ENCODE assay signal across 15 mouse cellular contexts in genomic region chr11:121804258-121805027, GRCm38 (mm10). TPM values are rescaled to one million over a fixed set of nuclear protein-coding genes. Genes with fewer than 3 reads are reported as not detected.
DNase-seq lines count a peak whose midpoint lies in the region; ATAC-seq and TF ChIP-seq lines count a peak whose summit lies in the region.
"Had no signal": no experiment of that assay in that cellular context is flagged by ENCODE, and none has a peak within 500 bp of the region (broad histone marks: within the 10 kb centered on the region; RNA-seq: fewer than 3 reads in every experiment).

No protein-coding gene starts in this region.

- no peak overlapping the region for H3K4me2 ChIP-seq in heart, embryonic 11.5 days
- H3K4me2 ChIP-seq in forebrain, embryonic 13.5 days = no peak overlapping the region
- H3K4me2 ChIP-seq: heart, embryonic 15.5 days had no signal

- no peak overlapping the region for H3K4me3 ChIP-seq in heart, embryonic 11.5 days (ENCODE audit: low read depth, low read length)
- H3K4me3 ChIP-seq in bone marrow, adult 2 months (replicated peaks; ENCODE audit: control insufficient read depth, low read depth, low read length) = no peak overlapping the region
- no peak overlapping the region for H3K4me3 ChIP-seq in forebrain, embryonic 13.5 days
- H3K4me3 ChIP-seq in cerebellum, adult 2 months (replicated peaks; ENCODE audit: insufficient read depth, low read depth, low read length) = no peak overlapping the region
- H3K4me3 ChIP-seq: heart, embryonic 15.5 days had no signal

- 80% methylated on average over 5 of the region's 5 CpGs for WGBS in heart, embryonic 11.5 days (ENCODE audit: insufficient replicate concordance)
- 2% methylated on average over 5 of the region's 5 CpGs for WGBS in bone marrow, adult 2 months
- 92% methylated on average over 5 of the region's 5 CpGs for WGBS in forebrain, embryonic 13.5 days
- WGBS in cerebellum, adult 2 months = 94% methylated on average over 5 of the region's 5 CpGs

- no peaks in the 10 kb centered on the region for H3K4me1 ChIP-seq in heart, embryonic 11.5 days (ENCODE audit: control insufficient read depth, insufficient read depth, low read length)
- H3K4me1 ChIP-seq in bone marrow, adult 2 months (ENCODE audit: control insufficient read depth, insufficient read depth, low read length) = peaks cover 15% of the 10 kb centered on the region
- no peaks in the 10 kb centered on the region; the same call in 1 of the 2 replicates for H3K4me1 ChIP-seq in forebrain, embryonic 13.5 days
- H3K4me1 ChIP-seq in cerebellum, adult 2 months (ENCODE audit: control insufficient read depth, insufficient read depth, low read length) = peaks cover 8% of the 10 kb centered on the region

- DNase-seq in heart, adult 9 months (ENCODE audit: low spot score in 2 of 2) = peak; percentile 27 to 32
- DNase-seq in CD4-positive helper T cell, adult 2 months (ENCODE audit: low read depth, low spot score) = peak; percentile 16
- no peak for DNase-seq in gastrocnemius, adult 8-10 months (ENCODE audit: low spot score in 2 of 2)
- DNase-seq in cerebellum, adult 2 months = no peak
- DNase-seq: cerebellum, adult 8-10 months; midbrain, embryonic 14.5 days had no signal

- no peak overlapping the region for H3K9ac ChIP-seq in heart, embryonic 11.5 days (ENCODE audit: low read depth, low read length)
- no peak overlapping the region for H3K9ac ChIP-seq in forebrain, embryonic 13.5 days
- H3K9ac ChIP-seq: heart, embryonic 15.5 days; liver, embryonic 14.5 days had no signal

- no peak overlapping the region for H3K27ac ChIP-seq in heart, embryonic 11.5 days (ENCODE audit: low read depth, low read length)
- H3K27ac ChIP-seq in bone marrow, adult 2 months (ENCODE audit: control insufficient read depth, insufficient read depth, low read depth, low read length, poor library complexity) = peak overlapping the region; percentile 86
- H3K27ac ChIP-seq in forebrain, embryonic 13.5 days = no peak overlapping the region
- H3K27ac ChIP-seq in cerebellum, adult 2 months (ENCODE audit: insufficient read depth, low read length) = no peak overlapping the region
- H3K27ac ChIP-seq: heart, embryonic 15.5 days; liver, embryonic 14.5 days had no signal

- TF ChIP-seq CTCF in bone marrow, adult 2 months (IDR thresholded peaks at IDR 0.05; ENCODE audit: control insufficient read depth, insufficient read depth, low read length) = no peak
- no peak for TF ChIP-seq CTCF in cerebellum, adult 2 months (IDR thresholded peaks at IDR 0.05; ENCODE audit: borderline replicate concordance, insufficient read depth, low read depth, low read length)

- H3K27me3 ChIP-seq in heart, embryonic 11.5 days (ENCODE audit: control insufficient read depth, insufficient read depth, low read length) = no peaks in the 10 kb centered on the region
- H3K27me3 ChIP-seq in forebrain, embryonic 13.5 days = no peaks in the 10 kb centered on the region
- H3K27me3 ChIP-seq in cerebellum, adult 2 months (ENCODE audit: control insufficient read depth, insufficient read depth, low read length) = no peaks in the 10 kb centered on the region
- H3K27me3 ChIP-seq: heart, embryonic 15.5 days had no signal

- H3K9me3 ChIP-seq in heart, embryonic 11.5 days (replicated peaks; ENCODE audit: control insufficient read depth, low read length) = no peaks in the 10 kb centered on the region
- H3K9me3 ChIP-seq in forebrain, embryonic 13.5 days (replicated peaks) = no peaks in the 10 kb centered on the region
- H3K9me3 ChIP-seq: heart, embryonic 15.5 days had no signal

- no peaks in the 10 kb centered on the region for H3K36me3 ChIP-seq in heart, embryonic 11.5 days (ENCODE audit: control insufficient read depth, insufficient read depth, low read length)
- H3K36me3 ChIP-seq in forebrain, embryonic 13.5 days (ENCODE audit: poor library complexity, severe bottlenecking) = no peaks in the 10 kb centered on the region
- H3K36me3 ChIP-seq: heart, embryonic 15.5 days had no signal

- no peak for ATAC-seq in heart, embryonic 11.5 days (replicated peaks; ENCODE audit: insufficient number of reproducible peaks, low FRiP score, low TSS enrichment)
- ATAC-seq in megakaryocyte, adult 5-6 weeks (ENCODE audit: poor library complexity, severe bottlenecking) = peak; percentile 58
- ATAC-seq in forebrain, embryonic 13.5 days = no peak
- ATAC-seq: intestine, postnatal 0 days had no signal

- no peak for TF ChIP-seq POLR2A in bone marrow, adult 2 months (IDR thresholded peaks at IDR 0.05; ENCODE audit: borderline replicate concordance, control insufficient read depth, low read depth, low read length)
- no peak for TF ChIP-seq POLR2A in cerebellum, adult 2 months (IDR thresholded peaks at IDR 0.05; ENCODE audit: borderline replicate concordance, insufficient read depth, low read length)

RNA-seq across cellular contexts. Expression of gene Ptchd3, which starts 25.6 kb away (rescaled TPM):
- not detected in 2 replicates for polyA plus RNA-seq in heart, embryonic 11.5 days (2014; fragmentation: Nextera tagmentation; extraction: Ambion mirVana)
- polyA plus RNA-seq in bone marrow, adult 2 months (2011; ENCODE audit: insufficient read depth, insufficient read length, low replicate concordance, missing spikeins) = not detected in 2 replicates
- not detected in 2 replicates for total RNA-seq in megakaryocyte, adult 5-6 weeks (2015)
- not detected in 2 replicates for total RNA-seq in megakaryocyte, adult 5-6 weeks (2017)
- not detected for total RNA-seq in gastrocnemius, adult 8-10 months (2022)
- not detected in 2 replicates for polyA plus RNA-seq in forebrain, embryonic 13.5 days (2015; fragmentation: Nextera tagmentation; extraction: Ambion mirVana)
- not detected in 2 replicates for polyA plus RNA-seq in cerebellum, adult 2 months (2012; rRNA removed)
- polyA plus RNA-seq: C2C12; embryonic facial prominence, embryonic 14.5 days; intestine, postnatal 0 days; liver, embryonic 14.5 days; midbrain, embryonic 14.5 days had no signal

Comparison
In these comparisons a context has a peak if more than half of its experiments do, and no peak if none do; other contexts are left out.
1. DNase-seq: peak in heart, adult 9 months (2 of 2) and CD4-positive helper T cell, adult 2 months (single experiment); none in gastrocnemius, adult 8-10 months (0 of 2) and cerebellum, adult 2 months (0 of 2).